Mouse (Mus musculus): ENCODE data around the gene Napsa. TPM values are rescaled to one million over a fixed set of nuclear protein-coding genes. Genes with fewer than 3 reads are reported as not detected.

Napsa gene
- total RNA-seq, 2 experiments from 2014 or later, result not detected

- DNase-seq (ENCODE audit: low spot score in 2 of 2), result no peak
Measured at GRCm38 (mm10) chr7:44570989-44571388, 1.2 kb upstream of the Napsa start.

GRCm38 (mm10) chr7:44571811-44572210 is 369 bp upstream of the Napsa start:
- no peak for DNase-seq (ENCODE audit: low spot score in 2 of 2)

- no peak for DNase-seq (ENCODE audit: low spot score in 2 of 2)
Measured at GRCm38 (mm10) chr7:44572956-44573484, 840 bp downstream of the Napsa start.

- no peak for DNase-seq (ENCODE audit: low spot score in 2 of 2)
Measured at GRCm38 (mm10) chr7:44576333-44576844, 4.2 kb downstream of the Napsa start.

GRCm38 (mm10) chr7:44581637-44582036 is 9.5 kb downstream of the Napsa start:
- no peak for DNase-seq (ENCODE audit: low spot score in 2 of 2)

GRCm38 (mm10) chr7:44582709-44583108 is 10.5 kb downstream of the Napsa start:
- no peak for DNase-seq (ENCODE audit: low spot score in 2 of 2)

GRCm38 (mm10) chr7:44583146-44583545 is 11.0 kb downstream of the Napsa start:
- no peak for DNase-seq (ENCODE audit: low spot score in 2 of 2)

- DNase-seq (ENCODE audit: low spot score in 2 of 2), result no peak
Measured at GRCm38 (mm10) chr7:44584265-44584804, 12.2 kb downstream of the Napsa start.

GRCm38 (mm10) chr7:44584921-44585320 is 12.7 kb downstream of the Napsa start:
- DNase-seq (ENCODE audit: low spot score in 2 of 2), result no peak

- no peak for DNase-seq (ENCODE audit: low spot score in 2 of 2)
Measured at GRCm38 (mm10) chr7:44585606-44586005, 13.4 kb downstream of the Napsa start.

- peak; percentile 74 to 88 for DNase-seq (ENCODE audit: low spot score in 2 of 2)
Measured at GRCm38 (mm10) chr7:44586518-44586917, 14.3 kb downstream of the Napsa start.

- DNase-seq (ENCODE audit: low spot score in 2 of 2), result peak; percentile 87 to 90
Measured at GRCm38 (mm10) chr7:44586930-44587329, 14.8 kb downstream of the Napsa start.

GRCm38 (mm10) chr7:44587676-44588075 is 15.5 kb downstream of the Napsa start:
- DNase-seq (ENCODE audit: low spot score in 2 of 2), result no peak

GRCm38 (mm10) chr7:44588338-44588737 is 16.2 kb downstream of the Napsa start:
- DNase-seq (ENCODE audit: low spot score in 2 of 2), result peak in 1 of 2 experiments; percentile 42

- peak; percentile 76 to 84 for DNase-seq (ENCODE audit: low spot score in 2 of 2)
Measured at GRCm38 (mm10) chr7:44589149-44589548, 17.0 kb downstream of the Napsa start.

GRCm38 (mm10) chr7:44589946-44590345 is 17.8 kb downstream of the Napsa start:
- DNase-seq (ENCODE audit: low spot score in 2 of 2), result peak in 1 of 2 experiments; percentile 59

- peak; percentile 95 for DNase-seq (ENCODE audit: low spot score in 2 of 2)
Measured at GRCm38 (mm10) chr7:44590402-44591347, 18.5 kb downstream of the Napsa start, which contains the start of gene Kcnc3. Gene Kcnc3, plus strand, starts transcription at chr7:44590664.

GRCm38 (mm10) chr7:44591348-44592116 is 19.4 kb downstream of the Napsa start:
- DNase-seq (ENCODE audit: low spot score in 2 of 2), result peak in 1 of 2 experiments; percentile 38

GRCm38 (mm10) chr7:44593051-44593450 is 20.9 kb downstream of the Napsa start:
- DNase-seq (ENCODE audit: low spot score in 2 of 2), result no peak

- DNase-seq (ENCODE audit: low spot score in 2 of 2), result peak; percentile 86 to 92
Measured at GRCm38 (mm10) chr7:44593775-44594174, 21.6 kb downstream of the Napsa start.

- peak in 1 of 2 experiments; percentile 91 for DNase-seq (ENCODE audit: low spot score in 2 of 2)
Measured at GRCm38 (mm10) chr7:44594291-44594690, 22.1 kb downstream of the Napsa start.
